Mouse (Mus musculus): ENCODE results near the gene Knstrn. TPM values are rescaled to one million over a fixed set of nuclear protein-coding genes. Genes with fewer than 3 reads are reported as not detected.

Knstrn gene
- polyA plus RNA-seq, 1 experiment: 126 TPM

DNA sequence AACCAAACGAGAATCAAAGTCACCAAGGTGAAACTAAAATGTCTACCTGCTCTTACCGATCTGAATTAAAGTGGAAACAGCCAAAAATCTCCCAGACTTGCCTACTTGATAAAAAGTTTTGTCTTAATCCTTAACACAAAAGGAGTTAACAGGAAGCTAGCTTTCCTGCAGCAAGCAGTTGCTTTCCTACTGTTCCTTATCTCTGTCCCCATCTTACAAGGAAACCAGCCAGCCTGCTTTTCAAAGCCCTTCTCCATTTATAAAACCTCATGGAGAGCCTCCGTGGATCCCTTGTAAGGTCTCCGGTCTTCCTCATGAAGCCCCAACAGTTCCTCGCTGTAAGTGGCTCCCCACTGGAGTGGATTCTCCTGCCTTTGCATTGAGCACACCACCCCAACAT lies 24.5 kb downstream of the Knstrn start:
- no peak for TF ChIP-seq CTCF (IDR thresholded peaks at IDR 0.05; ENCODE audit: control insufficient read depth, insufficient read depth, insufficient replicate concordance, low read depth, low read length)
- no peak for TF ChIP-seq POLR2A (IDR thresholded peaks at IDR 0.05; ENCODE audit: control insufficient read depth, low read depth, low read length)
- no peak overlapping the region for H3K27ac ChIP-seq (ENCODE audit: control insufficient read depth, insufficient read depth, low read depth, low read length)
- H3K4me3 ChIP-seq (ENCODE audit: control insufficient read depth, low read depth, low read length): no peak overlapping the region

DNA sequence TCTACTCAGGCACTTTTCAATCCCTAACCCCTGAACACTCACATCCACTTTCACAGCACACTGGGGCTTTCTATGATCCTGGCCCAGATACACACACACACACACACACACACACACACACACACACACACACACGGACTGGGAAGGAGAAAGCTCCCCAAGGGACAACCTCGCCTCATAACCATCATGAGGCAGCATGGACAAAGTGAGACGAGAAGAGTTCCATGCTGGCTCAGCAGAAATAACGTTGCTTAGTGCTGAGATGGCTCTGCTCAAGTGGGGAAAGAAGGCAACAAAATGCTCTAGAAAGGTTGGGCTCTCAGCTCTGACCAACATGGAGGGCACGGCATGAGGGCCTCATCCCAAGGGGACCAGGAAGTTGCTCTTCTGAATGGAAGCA lies 27.4 kb downstream of the Knstrn start:
- Histone ChIP-seq H3K4me3 (ENCODE audit: control insufficient read depth, low read depth, low read length) (no peak overlapping the region), H3K27ac (ENCODE audit: control insufficient read depth, insufficient read depth, low read depth, low read length) (no peak overlapping the region)
- TF ChIP-seq CTCF (IDR thresholded peaks at IDR 0.05; ENCODE audit: control insufficient read depth, insufficient read depth, insufficient replicate concordance, low read depth, low read length) (no peak), POLR2A (IDR thresholded peaks at IDR 0.05; ENCODE audit: control insufficient read depth, low read depth, low read length) (no peak)

More for the DNA sequence above, 24.5 kb downstream of the Knstrn start:
- H3K36me3 ChIP-seq (ENCODE audit: control insufficient read depth, insufficient read depth, low read length): no peaks in the 10 kb centered on the region
- H3K4me1 ChIP-seq (ENCODE audit: control insufficient read depth, insufficient read depth, low read length): no peaks in the 10 kb centered on the region; the same call in 1 of the 2 replicates
- H3K27me3 ChIP-seq (ENCODE audit: control insufficient read depth, insufficient read depth, low read length): no peaks in the 10 kb centered on the region

GRCm38 (mm10) chr2:118841774-118842173 lies 28.0 kb downstream of the Knstrn start:
- TF ChIP-seq CTCF (IDR thresholded peaks at IDR 0.05; ENCODE audit: control insufficient read depth, insufficient read depth, insufficient replicate concordance, low read depth, low read length) (no peak), POLR2A (IDR thresholded peaks at IDR 0.05; ENCODE audit: control insufficient read depth, low read depth, low read length) (no peak)
- H3K27me3 ChIP-seq (ENCODE audit: control insufficient read depth, insufficient read depth, low read length): no peaks in the 10 kb centered on the region
- no peaks in the 10 kb centered on the region; the same call in 1 of the 2 replicates for H3K4me1 ChIP-seq (ENCODE audit: control insufficient read depth, insufficient read depth, low read length)

More for the DNA sequence above, 27.4 kb downstream of the Knstrn start:
- Histone ChIP-seq H3K36me3 (ENCODE audit: control insufficient read depth, insufficient read depth, low read length) (no peaks in the 10 kb centered on the region), H3K4me1 (ENCODE audit: control insufficient read depth, insufficient read depth, low read length) (no peaks in the 10 kb centered on the region; the same call in 1 of the 2 replicates), H3K27me3 (ENCODE audit: control insufficient read depth, insufficient read depth, low read length) (no peaks in the 10 kb centered on the region)

DNA sequence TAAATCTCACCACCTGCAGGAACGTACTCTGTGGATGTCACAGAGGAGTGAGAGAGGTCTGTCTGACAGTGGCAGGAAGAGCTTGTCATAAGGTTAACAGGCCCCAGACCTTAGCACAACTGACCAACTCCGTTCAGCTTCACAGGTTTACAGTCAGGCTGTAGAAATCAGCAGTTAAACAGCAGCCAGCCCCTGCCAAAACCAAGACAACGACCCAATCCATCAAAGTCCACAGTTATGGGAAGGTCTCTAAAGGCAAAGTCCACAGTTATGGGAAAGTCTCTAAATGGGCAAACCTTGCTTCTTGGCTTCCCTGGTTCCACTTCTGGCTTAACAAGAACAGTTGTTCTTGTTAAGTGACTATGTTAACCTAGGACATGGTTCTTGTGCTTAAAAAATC lies 30.6 kb downstream of the Knstrn start:
- Histone ChIP-seq H3K36me3 (ENCODE audit: control insufficient read depth, insufficient read depth, low read length) (no peaks in the 10 kb centered on the region), H3K4me3 (ENCODE audit: control insufficient read depth, low read depth, low read length) (no peak overlapping the region), H3K27me3 (ENCODE audit: control insufficient read depth, insufficient read depth, low read length) (no peaks in the 10 kb centered on the region), H3K4me1 (ENCODE audit: control insufficient read depth, insufficient read depth, low read length) (no peaks in the 10 kb centered on the region; the same call in 1 of the 2 replicates), H3K27ac (ENCODE audit: control insufficient read depth, insufficient read depth, low read depth, low read length) (no peak overlapping the region)
- TF ChIP-seq POLR2A (IDR thresholded peaks at IDR 0.05; ENCODE audit: control insufficient read depth, low read depth, low read length): no peak
- TF ChIP-seq CTCF (IDR thresholded peaks at IDR 0.05; ENCODE audit: control insufficient read depth, insufficient read depth, insufficient replicate concordance, low read depth, low read length): no peak

More at GRCm38 (mm10) chr2:118841774-118842173, 28.0 kb downstream of the Knstrn start:
- Histone ChIP-seq H3K36me3 (ENCODE audit: control insufficient read depth, insufficient read depth, low read length) (no peaks in the 10 kb centered on the region), H3K4me3 (ENCODE audit: control insufficient read depth, low read depth, low read length) (no peak overlapping the region), H3K27ac (ENCODE audit: control insufficient read depth, insufficient read depth, low read depth, low read length) (no peak overlapping the region)

GRCm38 (mm10) chr2:118846246-118846645 lies 32.4 kb downstream of the Knstrn start:
- H3K4me1 ChIP-seq (ENCODE audit: control insufficient read depth, insufficient read depth, low read length): no peaks in the 10 kb centered on the region; the same call in 1 of the 2 replicates
- no peaks in the 10 kb centered on the region for H3K27me3 ChIP-seq (ENCODE audit: control insufficient read depth, insufficient read depth, low read length)
- H3K27ac ChIP-seq (ENCODE audit: control insufficient read depth, insufficient read depth, low read depth, low read length): no peak overlapping the region
- no peaks in the 10 kb centered on the region for H3K36me3 ChIP-seq (ENCODE audit: control insufficient read depth, insufficient read depth, low read length)
- TF ChIP-seq CTCF (IDR thresholded peaks at IDR 0.05; ENCODE audit: control insufficient read depth, insufficient read depth, insufficient replicate concordance, low read depth, low read length) (no peak), POLR2A (IDR thresholded peaks at IDR 0.05; ENCODE audit: control insufficient read depth, low read depth, low read length) (no peak)
- no peak overlapping the region for H3K4me3 ChIP-seq (ENCODE audit: control insufficient read depth, low read depth, low read length)

GRCm38 (mm10) chr2:118851756-118852155 lies 38.0 kb downstream of the Knstrn start:
- no peaks in the 10 kb centered on the region for H3K27me3 ChIP-seq (ENCODE audit: control insufficient read depth, insufficient read depth, low read length)
- H3K27ac ChIP-seq (ENCODE audit: control insufficient read depth, insufficient read depth, low read depth, low read length): no peak overlapping the region
- no peaks in the 10 kb centered on the region for H3K36me3 ChIP-seq (ENCODE audit: control insufficient read depth, insufficient read depth, low read length)
- H3K4me3 ChIP-seq (ENCODE audit: control insufficient read depth, low read depth, low read length): no peak overlapping the region
- H3K4me1 ChIP-seq (ENCODE audit: control insufficient read depth, insufficient read depth, low read length): no peaks in the 10 kb centered on the region
- TF ChIP-seq POLR2A (IDR thresholded peaks at IDR 0.05; ENCODE audit: control insufficient read depth, low read depth, low read length): no peak
- TF ChIP-seq CTCF (IDR thresholded peaks at IDR 0.05; ENCODE audit: control insufficient read depth, insufficient read depth, insufficient replicate concordance, low read depth, low read length): no peak

DNA sequence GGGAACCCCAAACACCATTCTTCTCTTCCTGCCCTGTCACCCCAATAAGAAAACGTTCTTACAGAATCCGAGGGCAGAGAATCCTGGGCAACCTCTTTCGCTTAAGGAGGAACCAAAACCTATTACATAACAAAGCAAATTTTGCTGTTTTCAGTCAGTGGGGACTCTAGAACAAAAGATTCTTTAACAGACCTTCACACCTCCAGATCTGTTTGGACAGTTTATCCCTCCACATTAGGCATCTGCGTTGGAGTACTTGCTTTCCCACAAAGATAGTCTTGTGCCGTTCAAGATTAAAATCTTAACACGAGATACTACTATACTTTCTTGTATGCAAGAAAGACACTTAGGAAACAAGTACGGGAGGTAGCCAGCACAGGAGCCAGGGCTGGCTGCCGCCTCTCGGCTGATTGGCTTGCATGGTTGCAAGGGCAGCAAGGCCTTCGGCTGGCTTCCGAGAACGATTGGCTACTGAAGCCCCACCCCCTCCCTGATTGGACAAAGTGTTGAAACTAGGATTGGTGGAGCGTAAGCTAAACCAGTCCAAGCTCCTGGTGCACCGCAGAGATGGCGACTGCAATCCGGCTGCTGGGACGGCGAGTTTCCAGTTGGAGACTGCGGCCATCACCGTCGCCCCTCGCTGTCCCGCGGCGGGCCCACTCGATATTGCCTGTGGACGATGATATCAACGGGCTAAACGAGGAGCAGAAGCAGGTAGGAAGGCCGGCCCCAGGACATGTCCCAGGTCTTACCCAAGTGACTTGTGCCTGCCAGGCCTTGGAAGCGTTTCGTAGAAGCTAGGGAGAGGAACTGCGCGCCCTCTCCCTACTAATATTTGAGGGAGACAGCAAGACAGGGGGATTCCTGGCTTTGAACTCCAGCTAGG lies 47.9 kb downstream of the Knstrn start, which contains the start of gene Ivd:
Gene Ivd, plus strand, starts transcription at position 501 of the 886 bp plus-strand sequence.
- H3K36me3 ChIP-seq (ENCODE audit: control insufficient read depth, insufficient read depth, low read length): no peaks in the 10 kb centered on the region
- no peaks in the 10 kb centered on the region for H3K27me3 ChIP-seq (ENCODE audit: control insufficient read depth, insufficient read depth, low read length)
- peak within 1 kb of the TSS; percentile 77 for H3K27ac ChIP-seq (ENCODE audit: control insufficient read depth, insufficient read depth, low read depth, low read length)
- TF ChIP-seq CTCF (IDR thresholded peaks at IDR 0.05; ENCODE audit: control insufficient read depth, insufficient read depth, insufficient replicate concordance, low read depth, low read length) (no peak), POLR2A (IDR thresholded peaks at IDR 0.05; ENCODE audit: control insufficient read depth, low read depth, low read length) (peak; percentile 85)
- H3K4me3 ChIP-seq (ENCODE audit: control insufficient read depth, low read depth, low read length): peak within 1 kb of the TSS; percentile 82
- H3K4me1 ChIP-seq (ENCODE audit: control insufficient read depth, insufficient read depth, low read length): peaks cover 6% of the 10 kb centered on the region
